Mouse (Mus musculus) Patski (cell line): ENCODE results near the gene Dhdh. TPM values are rescaled to one million over a fixed set of nuclear protein-coding genes. Genes with fewer than 3 reads are reported as not detected.

Experiments
- ATAC-seq: fragments of 100-300 bp; one replicate; pipeline ENCODE4 v1.8.0; 2021
- CTCF ChIA-PET: fragments of 350-600 bp; sonication (Branson Sonifier 250); formaldehyde crosslinking; loops from one replicate; lab custom pipeline; 2022; ENCODE audit warnings: inconsistent platforms; lab: Charles Lee
- POLR2A ChIA-PET: fragments of 350-600 bp; sonication (Branson Sonifier 250); formaldehyde crosslinking; loops from one replicate; lab custom pipeline; 2022; ENCODE audit warnings: antibody characterized with exemption, inconsistent platforms; lab: Charles Lee
- DNase-seq: peaks from one replicate; pipeline ENCODE4 v3.0.0-alpha.2; 2011; ENCODE audit warnings: low read depth, low spot score
- H3K27me3 ChIP-seq: fragments of 371-371 bp; one replicate; pipeline ENCODE4 v1.5.1; 2021
- CTCF ChIP-seq: fragments of 100-300 bp; IDR thresholded peaks from one replicate; pipeline ENCODE4 v1.5.1; 2021
- in situ Hi-C: fragments of 300-500 bp; cut with MboI; formaldehyde crosslinking; loops from 3 replicates; pipeline ENCODE4 v1.11.1; 2018; ENCODE audit warnings: low pct_unique_long_range_greater_than_20kb, mixed read lengths
- polyA plus RNA-seq: library from polyadenylated mRNA; unstranded; gene quantifications from one replicate; pipeline ENCODE4 v1.2.3, GENCODE M21; 2021

Gene Dhdh
- polyA plus RNA-seq, 1 experiment from 2014 or later, result 0.06 TPM

- POLR2A ChIA-PET, result interaction anchor here (1.3 kb wide), 1 partner anchor 13 kb away, joined by 4 read pairs; no protein-coding TSS in a partner anchor
These were observed 44.8 kb downstream of the Dhdh start for GRCm38 (mm10) chr7:45443526-45444420.

GRCm38 (mm10) chr7:45437521-45438276 is 50.9 kb downstream of the Dhdh start, which contains the start of gene Ruvbl2:
Ruvbl2 (minus strand) TSS chr7:45438096.
- in situ Hi-C loops, result no loop called here
- ATAC-seq (no peak), DNase-seq (no peak)
- TF ChIP-seq CTCF, result no peak
- CTCF ChIA-PET, result interaction anchor here (0.8 to 1.5 kb wide), 2 partner anchors 11 to 15 kb away, joined by 3 to 6 read pairs; no protein-coding TSS in a partner anchor
- POLR2A ChIA-PET, result no interaction called here
- H3K27me3 ChIP-seq, result no peaks in the 10 kb centered on the region

More at GRCm38 (mm10) chr7:45443526-45444420, 44.8 kb downstream of the Dhdh start:
- H3K27me3 ChIP-seq, result no peaks in the 10 kb centered on the region
- CTCF ChIA-PET, result interaction anchor here (1.3 kb wide), 1 partner anchor 8 kb away, joined by 4 read pairs; no protein-coding TSS in a partner anchor
- ATAC-seq (no peak), DNase-seq (no peak)
- in situ Hi-C loops, result no loop called here
- no peak for TF ChIP-seq CTCF

GRCm38 (mm10) chr7:45437046-45437445 is 51.6 kb downstream of the Dhdh start:
- in situ Hi-C loops, result no loop called here
- H3K27me3 ChIP-seq, result no peaks in the 10 kb centered on the region
- no peak for DNase-seq
- ATAC-seq, result no peak
- no peak for TF ChIP-seq CTCF
- ChIA-PET POLR2A (interaction anchor here (0.9 kb wide), 1 partner anchor 15 kb away, joined by 3 read pairs; no protein-coding TSS in a partner anchor), CTCF (no interaction called here)

DNA sequence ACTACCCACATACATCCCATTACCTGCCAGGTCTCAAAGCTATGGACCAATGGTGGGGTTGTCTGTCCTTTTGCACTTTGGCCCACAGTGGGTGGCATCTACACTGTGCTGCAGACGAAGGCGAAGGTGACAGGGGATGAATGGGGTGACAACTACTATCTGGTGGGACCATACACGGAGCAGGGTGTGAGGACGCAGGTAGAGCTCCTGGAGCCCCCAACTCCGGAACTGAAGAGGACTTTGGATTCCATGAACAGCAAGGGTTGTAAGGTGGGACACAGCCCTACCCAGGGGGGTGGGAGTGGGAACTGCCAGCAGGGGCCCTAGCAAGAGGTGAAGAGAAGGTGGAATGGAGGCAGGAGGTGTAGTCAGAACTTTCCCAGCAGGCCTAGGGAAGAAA is 52.2 kb downstream of the Dhdh start:
- DNase-seq, result no peak

DNA sequence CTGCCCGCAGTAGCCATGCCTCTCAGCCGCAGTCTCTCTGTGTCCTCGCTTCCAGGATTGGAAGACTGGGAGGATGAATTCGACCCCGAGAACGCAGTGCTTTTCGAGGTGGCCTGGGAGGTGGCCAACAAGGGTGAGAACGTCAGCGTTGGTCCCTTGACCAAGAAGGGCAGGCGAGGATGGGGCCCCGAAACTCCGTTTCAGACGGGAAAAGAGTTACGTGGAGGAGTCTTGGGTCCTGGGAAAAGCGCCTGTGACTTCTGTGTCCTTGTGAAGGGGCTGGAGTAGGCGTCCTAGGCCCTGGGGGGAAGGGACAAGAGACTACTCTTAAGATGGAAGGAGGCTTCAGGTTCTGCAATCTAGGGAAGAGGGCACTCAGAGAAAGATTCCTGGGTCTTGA is 53.6 kb downstream of the Dhdh start:
- in situ Hi-C loops, result no loop called here
- no peaks in the 10 kb centered on the region for H3K27me3 ChIP-seq
- POLR2A ChIA-PET, result interaction anchor here (0.8 to 0.9 kb wide), 2 partner anchors 9 to 29 kb away, joined by 3 to 7 read pairs; no protein-coding TSS in a partner anchor
- CTCF ChIA-PET, result interaction anchor here (1.0 to 1.9 kb wide), 6 partner anchors 10 to 274 kb away, joined by 3 to 10 read pairs (median 4); no protein-coding TSS in a partner anchor
- DNase-seq, result no peak
- TF ChIP-seq CTCF, result no peak
- peak; percentile 18 for ATAC-seq

More for the DNA sequence above, 52.2 kb downstream of the Dhdh start:
- TF ChIP-seq CTCF, result no peak
- in situ Hi-C loops, result no loop called here
- POLR2A ChIA-PET, result interaction anchor here (0.9 to 1.2 kb wide), 3 partner anchors 15 to 20 kb away, joined by 3 read pairs; no protein-coding TSS in a partner anchor
- no peaks in the 10 kb centered on the region for H3K27me3 ChIP-seq
- CTCF ChIA-PET, result no interaction called here
- no peak for ATAC-seq

DNA sequence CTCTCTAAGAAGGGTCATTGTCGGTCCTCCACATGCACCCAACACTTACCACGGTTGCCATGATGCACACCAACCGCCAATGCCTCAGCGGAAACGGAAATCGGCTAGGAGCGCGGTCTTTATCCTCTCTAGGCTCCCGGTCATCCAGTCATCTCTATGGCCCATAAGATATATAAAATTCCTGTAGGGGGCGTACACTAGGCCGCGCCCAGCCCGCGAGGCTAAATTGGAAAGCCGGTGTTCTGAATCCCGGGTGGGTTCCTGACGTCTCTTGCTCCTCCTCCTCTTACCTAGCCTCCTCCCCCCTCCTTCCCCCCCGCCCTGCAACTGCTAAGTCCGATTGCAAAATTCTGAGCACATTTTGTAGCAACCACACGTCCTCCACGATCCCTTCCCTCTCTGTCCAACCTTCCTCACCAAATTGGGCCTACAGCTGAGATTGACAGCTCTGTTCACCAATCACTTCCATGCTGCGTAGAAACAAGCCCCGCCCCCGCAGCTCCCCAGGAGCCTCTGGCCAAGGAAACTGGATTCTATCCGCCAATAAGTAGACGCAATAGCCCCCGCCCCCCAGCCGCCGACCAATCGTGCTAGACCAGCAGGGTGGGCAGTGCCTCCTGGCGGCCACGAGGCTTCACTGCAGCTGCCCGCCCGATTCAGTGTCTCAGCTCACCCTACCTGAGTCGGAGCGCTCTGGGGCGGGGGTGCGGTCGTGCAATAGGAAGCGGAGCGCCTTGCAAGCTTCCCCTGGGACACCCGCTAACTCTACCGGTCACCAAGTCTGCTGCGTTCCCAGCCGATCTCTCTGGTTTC is 54.2 kb downstream of the Dhdh start, which contains the start of gene Gys1:
TSS of gene Gys1 (plus strand) at position 642 of the 813 bp plus-strand sequence.
- no peak for TF ChIP-seq CTCF
- CTCF ChIA-PET, result interaction anchor here (0.7 to 1.9 kb wide), 8 partner anchors 9 to 275 kb away, joined by 3 to 10 read pairs (median 3); no protein-coding TSS in a partner anchor
- no peaks in the 10 kb centered on the region for H3K27me3 ChIP-seq
- DNase-seq (peak; percentile 99), ATAC-seq (peak; percentile 74)
- POLR2A ChIA-PET, result interaction anchor here (0.5 to 1.0 kb wide), 4 partner anchors 8 to 28 kb away, joined by 3 to 7 read pairs (median 3); no protein-coding TSS in a partner anchor
- in situ Hi-C loops, result no loop called here

DNA sequence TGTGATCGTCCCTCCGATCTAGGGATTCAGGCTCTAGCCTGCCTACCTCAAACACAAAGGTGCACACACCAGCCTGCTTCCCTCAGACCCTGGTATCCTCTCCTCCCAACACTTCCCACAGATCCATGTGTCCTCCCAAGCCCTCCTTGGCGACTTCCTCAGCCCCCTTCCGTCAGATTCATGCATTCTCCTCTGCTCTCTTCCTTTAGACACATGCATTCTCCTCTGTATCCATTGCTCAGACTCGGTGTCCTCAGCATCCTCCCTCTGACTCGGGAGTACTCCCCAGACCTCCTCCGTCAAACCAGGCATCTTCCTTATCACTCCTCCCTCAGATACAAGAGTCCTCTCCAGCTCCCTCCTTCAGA is 54.8 kb downstream of the Dhdh start:
- ATAC-seq (no peak), DNase-seq (no peak)
- H3K27me3 ChIP-seq, result no peaks in the 10 kb centered on the region
- CTCF ChIA-PET, result interaction anchor here (0.7 to 1.9 kb wide), 6 partner anchors 8 to 275 kb away, joined by 3 to 10 read pairs (median 3); no protein-coding TSS in a partner anchor
- in situ Hi-C loops, result no loop called here
- no peak for TF ChIP-seq CTCF
- POLR2A ChIA-PET, result interaction anchor here (1.0 kb wide), 1 partner anchor 23 kb away, joined by 3 read pairs; no protein-coding TSS in a partner anchor

GRCm38 (mm10) chr7:45426556-45426955 is 62.0 kb downstream of the Dhdh start:
- in situ Hi-C loops, result no loop called here

GRCm38 (mm10) chr7:45421194-45421593 is 67.4 kb downstream of the Dhdh start:
- no peak for TF ChIP-seq CTCF
- no peak for DNase-seq
- ChIA-PET POLR2A (no interaction called here), CTCF (no interaction called here)
- no peak for ATAC-seq
- no peaks in the 10 kb centered on the region for H3K27me3 ChIP-seq
- in situ Hi-C loops, result no loop called here

More at GRCm38 (mm10) chr7:45426556-45426955, 62.0 kb downstream of the Dhdh start:
- ChIA-PET POLR2A (interaction anchor here (0.8 kb wide), 1 partner anchor 8 kb away, joined by 7 read pairs; the partner anchor contains the start of gene Gys1), CTCF (no interaction called here)
- TF ChIP-seq CTCF, result no peak
- DNase-seq (no peak), ATAC-seq (no peak)
- no peaks in the 10 kb centered on the region for H3K27me3 ChIP-seq

Other genes with a start within 250 kb of the Dhdh start
- 0.81 TPM for gene Cd37, start 249.7 kb downstream of the Dhdh start, polyA plus RNA-seq
- gene Slc6a16, start 247.7 kb downstream of the Dhdh start, polyA plus RNA-seq, result not detected
- not detected for gene Slc6a21, start 211.3 kb downstream of the Dhdh start, polyA plus RNA-seq
- gene Trpm4, start 155.0 kb downstream of the Dhdh start, polyA plus RNA-seq, result 15.0 TPM
- gene Hrc, start 153.5 kb downstream of the Dhdh start, polyA plus RNA-seq, result 0.06 TPM
- 4.1 TPM for gene Ppfia3, start 121.8 kb downstream of the Dhdh start, polyA plus RNA-seq
- 4.7 TPM for gene Lin7b, start 118.2 kb downstream of the Dhdh start, polyA plus RNA-seq
- 328 TPM for gene Snrnp70, start 93.1 kb downstream of the Dhdh start, polyA plus RNA-seq
- gene Kcna7, start 83.2 kb downstream of the Dhdh start, polyA plus RNA-seq, result 0.27 TPM
- gene Ntf5, start 75.1 kb downstream of the Dhdh start, polyA plus RNA-seq, result 3.0 TPM
- gene Lhb, start 68.0 kb downstream of the Dhdh start, polyA plus RNA-seq, result 0.14 TPM
- 59.3 TPM for gene Gys1, start 54.0 kb downstream of the Dhdh start, polyA plus RNA-seq
- gene Ruvbl2, start 50.7 kb downstream of the Dhdh start, polyA plus RNA-seq, result 82.1 TPM
- gene Ftl1, start 28.9 kb downstream of the Dhdh start, polyA plus RNA-seq, result 15.6 TPM
- gene Bax, start 21.9 kb downstream of the Dhdh start, polyA plus RNA-seq, result 201 TPM
- gene Tulp2, start 6.9 kb downstream of the Dhdh start, polyA plus RNA-seq, result 0.47 TPM
- gene Gm45808, start 2.0 kb downstream of the Dhdh start, polyA plus RNA-seq, result not detected
- 506 TPM for gene Nucb1, start 21.6 kb upstream of the Dhdh start, polyA plus RNA-seq
- 123 TPM for gene Ppp1r15a, start 37.5 kb upstream of the Dhdh start, polyA plus RNA-seq
- gene Plekha4, start 37.5 kb upstream of the Dhdh start, polyA plus RNA-seq, result 2.2 TPM
- gene Hsd17b14, start 66.1 kb upstream of the Dhdh start, polyA plus RNA-seq, result 1.6 TPM
- gene Bcat2, start 81.3 kb upstream of the Dhdh start, polyA plus RNA-seq, result 57.2 TPM
- 0.14 TPM for gene Fgf21, start 126.7 kb upstream of the Dhdh start, polyA plus RNA-seq
- 0.91 TPM for gene Fut1, start 128.5 kb upstream of the Dhdh start, polyA plus RNA-seq
- 0.12 TPM for gene Izumo1, start 133.0 kb upstream of the Dhdh start, polyA plus RNA-seq
- 1.6 TPM for gene Rasip1, start 138.7 kb upstream of the Dhdh start, polyA plus RNA-seq
- 0.40 TPM for gene Mamstr, start 151.2 kb upstream of the Dhdh start, polyA plus RNA-seq
- gene Fut2, start 177.6 kb upstream of the Dhdh start, polyA plus RNA-seq, result 0.23 TPM
- 2.3 TPM for gene Ntn5, start 195.2 kb upstream of the Dhdh start, polyA plus RNA-seq
- gene Sec1, start 205.6 kb upstream of the Dhdh start, polyA plus RNA-seq, result 4.4 TPM
- gene Car11, start 211.0 kb upstream of the Dhdh start, polyA plus RNA-seq, result 43.7 TPM
- 73.2 TPM for gene Dbp, start 216.3 kb upstream of the Dhdh start, polyA plus RNA-seq
- gene Rpl18, start 226.7 kb upstream of the Dhdh start, polyA plus RNA-seq, result 807 TPM
- gene Sphk2, start 229.2 kb upstream of the Dhdh start, polyA plus RNA-seq, result 28.0 TPM
- gene Fam83e, start 232.4 kb upstream of the Dhdh start, polyA plus RNA-seq, result 0.04 TPM
- not detected for gene Spaca4, start 237.0 kb upstream of the Dhdh start, polyA plus RNA-seq